Mouse (Mus musculus): ENCODE results near the gene Fbxl2. TPM values are rescaled to one million over a fixed set of nuclear protein-coding genes. Genes with fewer than 3 reads are reported as not detected.

The Fbxl2 gene
- total RNA-seq (2012; rRNA removed) (0.84 and 1.1 TPM in 2 replicates), total RNA-seq (2014; rRNA removed) (0.54 and 0.65 TPM in 2 replicates), polyA plus RNA-seq (2012; ENCODE audit: insufficient read length, low read depth) (0.81 and 1.0 TPM in 2 replicates)

- in situ Hi-C loops (cut with MboI; ENCODE audit: low pct_ligation_motif_present, low pct_unique_long_range_greater_than_20kb, low sequenced_read_pairs) (no loop called here), dilution Hi-C loops (cut with MboI; ENCODE audit: extremely low pct_ligation_motif_present, extremely low pct_unique_long_range_greater_than_20kb, low sequenced_read_pairs) (no loop called here)
- Histone ChIP-seq H3K9me3 (replicated peaks; ENCODE audit: low read length) (peaks cover 3% of the 10 kb centered on the region), H3K4me2 (ENCODE audit: insufficient read depth, low read depth, poor library complexity, severe bottlenecking) (no peak within 1 kb of the TSS), H3K4me3 (replicated peaks in 1 of 3; ENCODE audit: low read depth in 2 of 3, low read length in 2 of 3, poor library complexity in 1 of 3) (no peak within 1 kb of the TSS), H3K79me2 (replicated peaks; ENCODE audit: control insufficient read depth, extremely low read depth, insufficient read depth, poor library complexity, severe bottlenecking) (no peaks in the 10 kb centered on the region), H3K27me3 (replicated peaks) (no peaks in the 10 kb centered on the region), H3K4me1 (ENCODE audit: control insufficient read depth in 1 of 2, insufficient read depth in 2 of 2) (no peaks in the 10 kb centered on the region), H3K27ac (ENCODE audit: insufficient read depth, low read depth) (no peak within 1 kb of the TSS), H3K9ac (ENCODE audit: insufficient read depth, low read depth) (no peak within 1 kb of the TSS), H3K36me3 (replicated peaks in 1 of 2; ENCODE audit: control insufficient read depth in 1 of 2, insufficient read depth in 1 of 2, low read length in 1 of 2) (no peaks in the 10 kb centered on the region)
- TF ChIP-seq TCF12 (IDR thresholded peaks at IDR 0.05; ENCODE audit: low read depth, low read length) (no peak), KAT2A (IDR thresholded peaks at IDR 0.05; ENCODE audit: insufficient replicate concordance, low read length) (no peak), E2F4 (IDR thresholded peaks at IDR 0.05; ENCODE audit: insufficient replicate concordance, low read depth, low read length) (no peak), MYC (IDR thresholded peaks at IDR 0.05; ENCODE audit: low read depth, low read length) (no peak), HCFC1 (IDR thresholded peaks at IDR 0.05; ENCODE audit: low read depth, low read length) (no peak), CHD2 (IDR thresholded peaks at IDR 0.05; ENCODE audit: low read length) (no peak), EP300 (IDR thresholded peaks at IDR 0.05; ENCODE audit: low read length) (no peak), POLR2AphosphoS2 (IDR thresholded peaks at IDR 0.05; ENCODE audit: low read depth, low read length) (no peak), BHLHE40 (IDR thresholded peaks at IDR 0.05; ENCODE audit: low read depth, low read length) (no peak), ELF1 (IDR thresholded peaks at IDR 0.05; ENCODE audit: low read depth, low read length) (no peak), SMC3 (IDR thresholded peaks at IDR 0.05; ENCODE audit: low read depth, low read length) (no peak), NRF1 (IDR thresholded peaks at IDR 0.05; ENCODE audit: low read depth, low read length) (no peak), GABPA (IDR thresholded peaks at IDR 0.05; ENCODE audit: insufficient replicate concordance, low read depth, low read length) (no peak), POLR2A (IDR thresholded peaks at IDR 0.05; ENCODE audit: low read depth, low read length) (no peak), MAFK (IDR thresholded peaks at IDR 0.05; ENCODE audit: insufficient replicate concordance, low read length) (no peak), MXI1 (IDR thresholded peaks at IDR 0.05; ENCODE audit: low read depth, low read length) (no peak), CTCF (conservative IDR thresholded peaks at IDR 0.05 in 1 of 2, IDR thresholded peaks at IDR 0.05 in 1 of 2; ENCODE audit: low read depth in 2 of 2, low read length in 2 of 2) (no peak), IRF4 (IDR thresholded peaks at IDR 0.05; ENCODE audit: low read depth, low read length) (no peak), ZNF384 (IDR thresholded peaks at IDR 0.05; ENCODE audit: low read depth, low read length) (no peak)
- DNase-seq (ENCODE audit: extremely low read depth): no peak
These were observed at the start of gene Fbxl2 for GRCm38 (mm10) chr9:114046028-114046427. TSS of gene Fbxl2 (minus strand) at chr9:114046191.

- no peaks in the 10 kb centered on the region for H3K9me3 ChIP-seq (replicated peaks; ENCODE audit: low read length)
- no peak overlapping the region for H3K4me3 ChIP-seq (replicated peaks in 1 of 3; ENCODE audit: low read depth in 2 of 3, low read length in 2 of 3, poor library complexity in 1 of 3)
- no peaks in the 10 kb centered on the region for H3K36me3 ChIP-seq (replicated peaks in 1 of 2; ENCODE audit: control insufficient read depth in 1 of 2, insufficient read depth in 1 of 2, low read length in 1 of 2)
- no peaks in the 10 kb centered on the region for H3K27me3 ChIP-seq (replicated peaks)
- H3K4me1 ChIP-seq (ENCODE audit: control insufficient read depth in 1 of 2, insufficient read depth in 2 of 2): peaks cover 0 to 2% of the 10 kb centered on the region in 2 experiments; a peak in 1 of 4 replicates
- no peak overlapping the region for H3K4me2 ChIP-seq (ENCODE audit: insufficient read depth, low read depth, poor library complexity, severe bottlenecking)
- in situ Hi-C loops (cut with MboI; ENCODE audit: low pct_ligation_motif_present, low pct_unique_long_range_greater_than_20kb, low sequenced_read_pairs) (loop anchor here (10.0 to 25.0 kb wide), 2 partner anchors 100 to 358 kb away; partner anchors contain the start of gene Clasp2), dilution Hi-C loops (cut with MboI; ENCODE audit: extremely low pct_ligation_motif_present, extremely low pct_unique_long_range_greater_than_20kb, low sequenced_read_pairs) (no loop called here)
- H3K79me2 ChIP-seq (replicated peaks; ENCODE audit: control insufficient read depth, extremely low read depth, insufficient read depth, poor library complexity, severe bottlenecking): no peaks in the 10 kb centered on the region
- DNase-seq (ENCODE audit: extremely low read depth): no peak
- no peak overlapping the region for H3K9ac ChIP-seq (ENCODE audit: insufficient read depth, low read depth)
- no peak overlapping the region for H3K27ac ChIP-seq (ENCODE audit: insufficient read depth, low read depth)
- TF ChIP-seq EP300 (IDR thresholded peaks at IDR 0.05; ENCODE audit: low read length) (no peak), TBP (conservative IDR thresholded peaks at IDR 0.05; ENCODE audit: low read depth, low read length) (no peak), NELFE (IDR thresholded peaks at IDR 0.05; ENCODE audit: low read depth, low read length) (no peak), RAD21 (IDR thresholded peaks at IDR 0.05; ENCODE audit: low read depth, low read length) (no peak), E2F4 (IDR thresholded peaks at IDR 0.05; ENCODE audit: insufficient replicate concordance, low read depth, low read length) (no peak), ZNF384 (IDR thresholded peaks at IDR 0.05; ENCODE audit: low read depth, low read length) (no peak), HCFC1 (IDR thresholded peaks at IDR 0.05; ENCODE audit: low read depth, low read length) (no peak), JUND (conservative IDR thresholded peaks at IDR 0.05; ENCODE audit: low read depth, low read length) (no peak), SIN3A (IDR thresholded peaks at IDR 0.05; ENCODE audit: low read length) (no peak), USF2 (conservative IDR thresholded peaks at IDR 0.05; ENCODE audit: low read depth, low read length) (no peak), PAX5 (IDR thresholded peaks at IDR 0.05; ENCODE audit: low read length) (no peak), ZKSCAN1 (IDR thresholded peaks at IDR 0.05; ENCODE audit: borderline replicate concordance, low read depth, low read length) (no peak), MXI1 (IDR thresholded peaks at IDR 0.05; ENCODE audit: low read depth, low read length) (no peak), RCOR1 (conservative IDR thresholded peaks at IDR 0.05; ENCODE audit: low read depth, low read length) (no peak), ZC3H11A (IDR thresholded peaks at IDR 0.05; ENCODE audit: low read depth, low read length) (no peak), KAT2A (IDR thresholded peaks at IDR 0.05; ENCODE audit: insufficient replicate concordance, low read length) (no peak), JUN (IDR thresholded peaks at IDR 0.05; ENCODE audit: insufficient read depth, low read depth, low read length) (no peak)
These were observed 48.9 kb upstream of the Fbxl2 start for GRCm38 (mm10) chr9:114094854-114095253.
